Mouse (Mus musculus): ENCODE results near the gene Apof. TPM values are rescaled to one million over a fixed set of nuclear protein-coding genes. Genes with fewer than 3 reads are reported as not detected.

Gene Apof
- total and polyA plus RNA-seq, 3 experiments = 0.66 to 1.3 (median 0.99) TPM

- no peak overlapping the region for H3K27ac ChIP-seq (ENCODE audit: insufficient read depth, low read depth)
- DNase-seq (ENCODE audit: extremely low read depth) = no peak
- TF ChIP-seq TCF12 (IDR thresholded peaks at IDR 0.05; ENCODE audit: low read depth, low read length) (no peak), NELFE (IDR thresholded peaks at IDR 0.05; ENCODE audit: low read depth, low read length) (no peak), USF2 (conservative IDR thresholded peaks at IDR 0.05; ENCODE audit: low read depth, low read length) (no peak), EP300 (IDR thresholded peaks at IDR 0.05; ENCODE audit: low read length) (no peak), E2F4 (IDR thresholded peaks at IDR 0.05; ENCODE audit: insufficient replicate concordance, low read depth, low read length) (no peak), POLR2AphosphoS2 (IDR thresholded peaks at IDR 0.05; ENCODE audit: low read depth, low read length) (no peak), MAFK (IDR thresholded peaks at IDR 0.05; ENCODE audit: insufficient replicate concordance, low read length) (no peak), ELF1 (IDR thresholded peaks at IDR 0.05; ENCODE audit: low read depth, low read length) (no peak), JUN (IDR thresholded peaks at IDR 0.05; ENCODE audit: insufficient read depth, low read depth, low read length) (no peak), SIN3A (IDR thresholded peaks at IDR 0.05; ENCODE audit: low read length) (no peak), JUND (conservative IDR thresholded peaks at IDR 0.05; ENCODE audit: low read depth, low read length) (no peak), UBTF (IDR thresholded peaks at IDR 0.05; ENCODE audit: low read depth, low read length) (no peak), KAT2A (IDR thresholded peaks at IDR 0.05; ENCODE audit: insufficient replicate concordance, low read length) (no peak)
- H3K79me2 ChIP-seq (replicated peaks; ENCODE audit: control insufficient read depth, extremely low read depth, insufficient read depth, poor library complexity, severe bottlenecking) = no peaks in the 10 kb centered on the region
- dilution Hi-C loops (cut with MboI; ENCODE audit: extremely low pct_ligation_motif_present, extremely low pct_unique_long_range_greater_than_20kb, low sequenced_read_pairs) (no loop called here), in situ Hi-C loops (cut with MboI; ENCODE audit: low pct_ligation_motif_present, low pct_unique_long_range_greater_than_20kb, low sequenced_read_pairs) (no loop called here)
- H3K4me3 ChIP-seq (replicated peaks in 1 of 3; ENCODE audit: low read depth in 2 of 3, low read length in 2 of 3, poor library complexity in 1 of 3) = no peak overlapping the region
- no peaks in the 10 kb centered on the region for H3K9me3 ChIP-seq (replicated peaks; ENCODE audit: low read length)
- H3K9ac ChIP-seq (ENCODE audit: insufficient read depth, low read depth) = no peak overlapping the region
- no peaks in the 10 kb centered on the region for H3K27me3 ChIP-seq (replicated peaks)
- no peak overlapping the region for H3K4me2 ChIP-seq (ENCODE audit: insufficient read depth, low read depth, poor library complexity, severe bottlenecking)
- H3K4me1 ChIP-seq (ENCODE audit: control insufficient read depth in 1 of 2, insufficient read depth in 2 of 2) = peaks cover 0 to 22% of the 10 kb centered on the region in 2 experiments; a peak in 2 of 4 replicates
- peaks cover 70 to 95% of the 10 kb centered on the region in 2 experiments for H3K36me3 ChIP-seq (replicated peaks in 1 of 2; ENCODE audit: control insufficient read depth in 1 of 2, insufficient read depth in 1 of 2, low read length in 1 of 2)
Measured at GRCm38 (mm10) chr10:128281682-128282081, 13.2 kb downstream of the Apof start.

GRCm38 (mm10) chr10:128282886-128283450 is 14.5 kb downstream of the Apof start:
- TF ChIP-seq NRF1 (IDR thresholded peaks at IDR 0.05; ENCODE audit: low read depth, low read length) = no peak
- no peak for TF ChIP-seq NELFE (IDR thresholded peaks at IDR 0.05; ENCODE audit: low read depth, low read length)
- TF ChIP-seq USF1 (IDR thresholded peaks at IDR 0.05; ENCODE audit: low read depth, low read length) = no peak
- no peak for TF ChIP-seq PAX5 (IDR thresholded peaks at IDR 0.05; ENCODE audit: low read length)
- TF ChIP-seq GABPA (IDR thresholded peaks at IDR 0.05; ENCODE audit: insufficient replicate concordance, low read depth, low read length) = no peak
- no peak for TF ChIP-seq USF2 (conservative IDR thresholded peaks at IDR 0.05; ENCODE audit: low read depth, low read length)
- no peak for TF ChIP-seq ZNF384 (IDR thresholded peaks at IDR 0.05; ENCODE audit: low read depth, low read length)
- no peak for TF ChIP-seq HCFC1 (IDR thresholded peaks at IDR 0.05; ENCODE audit: low read depth, low read length)
- TF ChIP-seq EP300 (IDR thresholded peaks at IDR 0.05; ENCODE audit: low read length) = no peak
- TF ChIP-seq IRF4 (IDR thresholded peaks at IDR 0.05; ENCODE audit: low read depth, low read length) = no peak
- TF ChIP-seq CHD1 (IDR thresholded peaks at IDR 0.05; ENCODE audit: low read depth, low read length) = no peak
- no peak for TF ChIP-seq MYC (IDR thresholded peaks at IDR 0.05; ENCODE audit: low read depth, low read length)
- no peak for TF ChIP-seq SMC3 (IDR thresholded peaks at IDR 0.05; ENCODE audit: low read depth, low read length)
- TF ChIP-seq ZC3H11A (IDR thresholded peaks at IDR 0.05; ENCODE audit: low read depth, low read length) = no peak
- TF ChIP-seq KAT2A (IDR thresholded peaks at IDR 0.05; ENCODE audit: insufficient replicate concordance, low read length) = no peak
- Histone ChIP-seq H3K27ac (ENCODE audit: insufficient read depth, low read depth) (no peak overlapping the region), H3K36me3 (replicated peaks in 1 of 2; ENCODE audit: control insufficient read depth in 1 of 2, insufficient read depth in 1 of 2, low read length in 1 of 2) (peaks cover 70 to 90% of the 10 kb centered on the region in 2 experiments), H3K27me3 (replicated peaks) (no peaks in the 10 kb centered on the region), H3K4me2 (ENCODE audit: insufficient read depth, low read depth, poor library complexity, severe bottlenecking) (no peak overlapping the region), H3K4me1 (ENCODE audit: control insufficient read depth in 1 of 2, insufficient read depth in 2 of 2) (peaks cover 0 to 27% of the 10 kb centered on the region in 2 experiments; a peak in 2 of 4 replicates), H3K9me3 (replicated peaks; ENCODE audit: low read length) (no peaks in the 10 kb centered on the region), H3K4me3 (replicated peaks in 1 of 3; ENCODE audit: low read depth in 2 of 3, low read length in 2 of 3, poor library complexity in 1 of 3) (no peak overlapping the region), H3K9ac (ENCODE audit: insufficient read depth, low read depth) (no peak overlapping the region), H3K79me2 (replicated peaks; ENCODE audit: control insufficient read depth, extremely low read depth, insufficient read depth, poor library complexity, severe bottlenecking) (no peaks in the 10 kb centered on the region)
- in situ Hi-C loops (cut with MboI; ENCODE audit: low pct_ligation_motif_present, low pct_unique_long_range_greater_than_20kb, low sequenced_read_pairs) (no loop called here), dilution Hi-C loops (cut with MboI; ENCODE audit: extremely low pct_ligation_motif_present, extremely low pct_unique_long_range_greater_than_20kb, low sequenced_read_pairs) (no loop called here)
- no peak for DNase-seq (ENCODE audit: extremely low read depth)
